In the genomic region with DNA sequence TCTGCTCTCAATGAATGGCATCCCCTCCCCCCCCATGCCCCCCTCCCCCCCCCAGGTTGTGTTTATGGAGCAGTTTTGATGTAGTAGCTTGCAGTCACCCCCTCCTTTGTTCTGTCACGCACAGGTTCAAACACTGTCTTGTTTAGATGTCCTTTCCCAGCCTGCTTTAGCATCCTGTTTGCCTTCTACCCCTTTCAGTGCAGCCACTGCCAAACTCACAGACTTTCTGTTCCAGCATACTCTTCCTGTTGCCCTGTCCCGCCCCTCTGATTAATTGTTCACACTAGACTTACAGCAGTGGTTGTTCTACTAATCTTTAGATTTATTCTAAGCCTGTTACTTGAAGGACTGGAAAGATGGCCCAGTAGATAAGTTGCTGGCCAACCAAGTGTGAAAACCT, we compare ENCODE assay signal across 27 mouse cellular contexts. TPM values are rescaled to one million over a fixed set of nuclear protein-coding genes. Genes with fewer than 3 reads are reported as not detected.
DNase-seq lines count a peak whose midpoint lies in the region; ATAC-seq and TF ChIP-seq lines count a peak whose summit lies in the region.
"Had no signal": no experiment of that assay in that cellular context is flagged by ENCODE, and none has a peak within 500 bp of the region (broad histone marks: within the 10 kb centered on the region; RNA-seq: fewer than 3 reads in every experiment).

No protein-coding gene starts in this region.

- intact Hi-C loops in heart, postnatal 36 days (cut with DNase I), result no loop called here

- no peaks in the 10 kb centered on the region for H3K36me3 ChIP-seq in heart, postnatal 0 days (replicated peaks; ENCODE audit: control insufficient read depth, insufficient read depth, low read length)
- H3K36me3 ChIP-seq in lung, embryonic 14.5 days (ENCODE audit: insufficient read depth), result no peaks in the 10 kb centered on the region
- no peaks in the 10 kb centered on the region for H3K36me3 ChIP-seq in lung, postnatal 0 days (ENCODE audit: insufficient read depth, low read length)
- H3K36me3 ChIP-seq: embryonic facial prominence, embryonic 12.5 days; hindbrain, embryonic 12.5 days; limb, embryonic 13.5 days had no signal

- H3K27me3 ChIP-seq in heart, postnatal 0 days (ENCODE audit: control insufficient read depth, insufficient read depth, low read length), result no peaks in the 10 kb centered on the region
- H3K27me3 ChIP-seq in lung, embryonic 14.5 days (ENCODE audit: insufficient read depth, low read length), result no peaks in the 10 kb centered on the region
- H3K27me3 ChIP-seq in lung, postnatal 0 days (replicated peaks; ENCODE audit: insufficient read depth, low read length), result no peaks in the 10 kb centered on the region
- H3K27me3 ChIP-seq: embryonic facial prominence, embryonic 12.5 days; hindbrain, embryonic 12.5 days had no signal

- no peak for ATAC-seq in heart, postnatal 0 days (ENCODE audit: insufficient read depth, low read depth)
- ATAC-seq in lung, embryonic 14.5 days (ENCODE audit: insufficient read depth), result no peak
- ATAC-seq in lung, postnatal 0 days, result peak; percentile 88
- ATAC-seq: forebrain, embryonic 14.5 days; intestine, embryonic 16.5 days; midbrain, embryonic 16.5 days had no signal

- DNase-seq in heart, postnatal 0 days (ENCODE audit: low spot score), result peak; percentile 7
- DNase-seq in heart, postnatal 36 days, result no peak
- peak; percentile 16 for DNase-seq in lung, embryonic 14.5 days
- peak; percentile 58 for DNase-seq in lung, postnatal 0 days (ENCODE audit: low spot score)
- DNase-seq in lung, postnatal 4 days, result peak; percentile 24 to 43
- DNase-seq in layer of hippocampus, adult 18-20 months (ENCODE audit: low spot score in 2 of 2), result no peak
- no peak for DNase-seq in adrenal gland, postnatal 36 days
- DNase-seq: adrenal gland, postnatal 25 days; B cell, adult 2 months; cerebellum, adult 8-10 months; cerebellum, postnatal 25 days; gastrocnemius, adult 2 months; gastrocnemius, postnatal 36 days; heart, adult 2 months; kidney, adult 8-10 months; kidney, postnatal 25 days; right cerebral cortex, adult 18-20 months; spleen, adult 18-20 months; thymus, postnatal 25 days had no signal

- TF ChIP-seq CTCF in heart, postnatal 0 days (IDR thresholded peaks at IDR 0.05; ENCODE audit: low read depth), result no peak
- no peak for TF ChIP-seq CTCF in lung, embryonic 14.5 days (IDR thresholded peaks at IDR 0.05; ENCODE audit: low read depth)
- no peak for TF ChIP-seq CTCF in lung, postnatal 0 days (IDR thresholded peaks at IDR 0.05)

- no peak overlapping the region for H3K4me3 ChIP-seq in heart, postnatal 0 days (ENCODE audit: low read depth, low read length)
- H3K4me3 ChIP-seq in lung, embryonic 14.5 days (ENCODE audit: low read depth, low read length), result no peak overlapping the region
- no peak overlapping the region for H3K4me3 ChIP-seq in lung, postnatal 0 days (ENCODE audit: low read depth, low read length)
- H3K4me3 ChIP-seq: embryonic facial prominence, embryonic 12.5 days; gastrocnemius, adult 2 months; heart, adult 2 months; hindbrain, embryonic 12.5 days; limb, embryonic 13.5 days had no signal

- no peak overlapping the region for H3K9ac ChIP-seq in heart, postnatal 0 days (replicated peaks; ENCODE audit: low read depth, low read length)
- no peak overlapping the region for H3K9ac ChIP-seq in lung, embryonic 14.5 days
- no peak overlapping the region for H3K9ac ChIP-seq in lung, postnatal 0 days (replicated peaks; ENCODE audit: low read depth)
- H3K9ac ChIP-seq: embryonic facial prominence, embryonic 12.5 days; hindbrain, embryonic 12.5 days; limb, embryonic 13.5 days had no signal

- H3K4me2 ChIP-seq in heart, postnatal 0 days (ENCODE audit: low read depth, low read length), result 0 out of 2 replicates have a peak overlapping the region, but pooled peaks have one; percentile 23
- no peak overlapping the region for H3K4me2 ChIP-seq in lung, embryonic 14.5 days
- H3K4me2 ChIP-seq in lung, postnatal 0 days (replicated peaks; ENCODE audit: low read depth, low read length), result no peak overlapping the region
- H3K4me2 ChIP-seq: hindbrain, embryonic 12.5 days; limb, embryonic 13.5 days; liver, embryonic 11.5 days; midbrain, embryonic 11.5 days had no signal

- TF ChIP-seq EP300 in heart, postnatal 0 days (IDR thresholded peaks at IDR 0.05; ENCODE audit: low read depth), result no peak
- TF ChIP-seq EP300 in lung, postnatal 0 days (IDR thresholded peaks at IDR 0.05), result peak; percentile 39; the same call in 1 of the 2 replicates

- no peaks in the 10 kb centered on the region for H3K9me3 ChIP-seq in heart, postnatal 0 days (replicated peaks; ENCODE audit: control insufficient read depth, low read length)
- no peaks in the 10 kb centered on the region for H3K9me3 ChIP-seq in lung, embryonic 14.5 days (ENCODE audit: low read depth, low read length)
- H3K9me3 ChIP-seq in lung, postnatal 0 days (ENCODE audit: low read length), result no peaks in the 10 kb centered on the region
- H3K9me3 ChIP-seq: embryonic facial prominence, embryonic 12.5 days; hindbrain, embryonic 12.5 days; limb, embryonic 13.5 days had no signal

- 65% methylated on average over 2 of the region's 2 CpGs for WGBS in heart, postnatal 0 days
- WGBS in lung, embryonic 14.5 days, result 37% methylated on average over 2 of the region's 2 CpGs
- WGBS in lung, postnatal 0 days, result 52% methylated on average over 2 of the region's 2 CpGs

- no peaks in the 10 kb centered on the region for H3K4me1 ChIP-seq in heart, postnatal 0 days (ENCODE audit: control insufficient read depth, insufficient read depth)
- H3K4me1 ChIP-seq in lung, embryonic 14.5 days (ENCODE audit: insufficient read depth), result no peaks in the 10 kb centered on the region
- no peaks in the 10 kb centered on the region for H3K4me1 ChIP-seq in lung, postnatal 0 days (ENCODE audit: insufficient read depth, low read depth, low read length)
- H3K4me1 ChIP-seq: hindbrain, embryonic 12.5 days; limb, embryonic 13.5 days had no signal

- no peak overlapping the region for H3K27ac ChIP-seq in heart, postnatal 0 days (ENCODE audit: low read depth)
- H3K27ac ChIP-seq in lung, embryonic 14.5 days (ENCODE audit: low read depth), result no peak overlapping the region
- H3K27ac ChIP-seq in lung, postnatal 0 days (ENCODE audit: low read length), result no peak overlapping the region
- H3K27ac ChIP-seq: embryonic facial prominence, embryonic 12.5 days; gastrocnemius, adult 2 months; heart, adult 2 months; hindbrain, embryonic 12.5 days; limb, embryonic 13.5 days had no signal

RNA-seq across cellular contexts. Expression of a gene that starts 31.7 kb away (rescaled TPM):
- total RNA-seq in heart, postnatal 0 days (2014; rRNA removed; ENCODE audit: low replicate concordance), result 1.6 and 4.7 TPM in 2 replicates
- polyA plus RNA-seq in heart, postnatal 0 days (2015; fragmentation: Nextera tagmentation; extraction: Ambion mirVana), result 19.2 and 21.8 TPM in 2 replicates
- total RNA-seq in heart, postnatal 36 days (2021), result 1 to 10 TPM; 9.0 to 9.7 TPM
- 79.0 and 79.7 TPM in 2 replicates for polyA plus RNA-seq in lung, embryonic 14.5 days (2014; fragmentation: Nextera tagmentation; extraction: Ambion mirVana)
- 21.8 and 21.9 TPM in 2 replicates for polyA plus RNA-seq in lung, postnatal 0 days (2015; fragmentation: Nextera tagmentation; extraction: Ambion mirVana)
- total RNA-seq in layer of hippocampus, adult 18-20 months (2021), result 10 to 100 TPM; 15.1 to 16.2 TPM
- total RNA-seq in adrenal gland, postnatal 36 days (2021), result 10 to 100 TPM; 24.0 to 28.2 TPM

Comparison
In these comparisons a context has a peak if more than half of its experiments do, and no peak if none do; other contexts are left out.
1. DNase-seq: peak in heart, postnatal 0 days (single experiment), lung, embryonic 14.5 days (single experiment), lung, postnatal 0 days (single experiment) and lung, postnatal 4 days (2 of 2); none in heart, postnatal 36 days (0 of 2), layer of hippocampus, adult 18-20 months (0 of 2) and adrenal gland, postnatal 36 days (0 of 2).